Mouse (Mus musculus) limb, embryonic 11.5 days (tissue): ENCODE results near the gene Echdc3. TPM values are rescaled to one million over a fixed set of nuclear protein-coding genes. Genes with fewer than 3 reads are reported as not detected.

Source experiments
- polyA plus RNA-seq: library from polyadenylated mRNA; unstranded; fragments of >200 nt; fragmentation: Nextera tagmentation; extraction: Ambion mirVana; gene quantifications from 2 replicates; pipeline ENCODE4 v1.2.1, GENCODE M21; 2014

Echdc3 gene
- polyA plus RNA-seq, 1 experiment from 2014 or later: 2.7 TPM

Other genes with a start within 250 kb of the Echdc3 start
- 3.8 and 4.8 TPM in 2 replicates for gene Proser2, start 82.8 kb downstream of the Echdc3 start, polyA plus RNA-seq
- gene Usp6nl, start 109.6 kb upstream of the Echdc3 start, polyA plus RNA-seq: 15.6 and 16.3 TPM in 2 replicates